Mouse (Mus musculus): ENCODE measurements around the gene Rps15a.

DNA sequence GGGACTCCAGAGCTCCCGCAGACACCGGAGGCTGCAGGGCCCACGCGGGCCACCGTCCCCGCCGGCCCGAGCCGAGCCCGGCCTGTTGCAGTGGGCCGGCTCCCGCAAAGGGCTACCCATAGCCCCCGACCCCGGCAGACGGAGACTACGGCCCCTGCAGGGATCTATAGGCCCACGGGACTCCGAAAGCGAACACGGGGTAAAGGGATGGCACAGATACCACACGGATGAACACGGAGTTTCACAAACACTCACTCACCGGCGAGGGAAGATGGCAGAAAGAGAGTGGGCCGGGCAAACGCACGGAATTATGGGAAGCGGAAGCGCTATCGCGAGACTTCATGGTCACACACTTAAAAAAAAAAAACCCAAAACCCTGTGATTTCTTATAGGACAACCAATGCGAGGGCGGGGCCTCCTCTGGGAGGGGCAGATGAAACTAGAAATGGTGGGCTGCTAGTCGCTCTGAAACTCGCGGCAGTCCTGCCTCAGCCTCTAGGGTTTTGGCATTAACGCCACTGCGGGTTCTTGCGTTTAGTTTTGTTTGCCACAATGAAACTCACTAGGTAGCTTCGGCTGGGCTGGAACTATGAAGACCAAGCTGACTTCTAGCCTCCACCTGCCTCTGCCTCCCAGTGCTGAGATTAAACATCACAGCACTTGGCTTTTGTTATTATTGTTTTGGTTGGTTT lies at the start of gene Rps15a:
- TF ChIP-seq CTCF (IDR thresholded peaks at IDR 0.05; ENCODE audit: low read depth) (no peak), EP300 (IDR thresholded peaks at IDR 0.05; ENCODE audit: low read depth) (peak; percentile 72)
